Mouse (Mus musculus): Measurements from ENCODE around the gene Ralgps2. TPM values are rescaled to one million over a fixed set of nuclear protein-coding genes. Genes with fewer than 3 reads are reported as not detected.

Gene Ralgps2
- polyA plus RNA-seq, 1 experiment from 2014 or later: 44.2 TPM

- Histone ChIP-seq H3K27ac (replicated peaks) (no peak overlapping the region), H3K9me3 (no peaks in the 10 kb centered on the region), H3K36me3 (no peaks in the 10 kb centered on the region), H3K4me3 (peak overlapping the region; percentile 84), H3K4me1 (peaks cover 17% of the 10 kb centered on the region), H3K4me2 (peak overlapping the region; percentile 84), H3K27me3 (replicated peaks) (no peaks in the 10 kb centered on the region), H3K9ac (no peak overlapping the region)
- ATAC-seq (ENCODE audit: extremely low read depth, insufficient number of reproducible peaks, low FRiP score, low TSS enrichment): no peak
- 42% methylated on average over 7 of the region's 7 CpGs for WGBS
Measured at GRCm38 (mm10) chr1:156940584-156940983, 1.2 kb upstream of the Ralgps2 start.

- Histone ChIP-seq H3K4me1 (peaks cover 17% of the 10 kb centered on the region), H3K9me3 (no peaks in the 10 kb centered on the region), H3K36me3 (no peaks in the 10 kb centered on the region), H3K9ac (peak overlapping the region; percentile 97), H3K4me2 (peak overlapping the region; percentile 84), H3K27me3 (replicated peaks) (no peaks in the 10 kb centered on the region), H3K27ac (replicated peaks) (peak overlapping the region; percentile 87; the same call in 1 of the 2 replicates), H3K4me3 (peak overlapping the region; percentile 84)
- 4% methylated on average over 8 of the region's 8 CpGs for WGBS
- ATAC-seq (ENCODE audit: extremely low read depth, insufficient number of reproducible peaks, low FRiP score, low TSS enrichment): no peak
Measured at GRCm38 (mm10) chr1:156940142-156940522, 706 bp upstream of the Ralgps2 start.

GRCm38 (mm10) chr1:156938705-156939242 lies 652 bp downstream of the Ralgps2 start:
- Histone ChIP-seq H3K27ac (replicated peaks) (peak overlapping the region; percentile 87), H3K36me3 (no peaks in the 10 kb centered on the region), H3K9me3 (no peaks in the 10 kb centered on the region), H3K4me1 (peaks cover 17% of the 10 kb centered on the region), H3K9ac (peak overlapping the region; percentile 97), H3K4me3 (peak overlapping the region; percentile 84), H3K27me3 (replicated peaks) (no peaks in the 10 kb centered on the region), H3K4me2 (peak overlapping the region; percentile 84)
- under 1% methylated on average over 49 of the region's 51 CpGs for WGBS
- peak; percentile 77 for ATAC-seq (ENCODE audit: extremely low read depth, insufficient number of reproducible peaks, low FRiP score, low TSS enrichment)

- no peaks in the 10 kb centered on the region for H3K9me3 ChIP-seq
- no peaks in the 10 kb centered on the region for H3K27me3 ChIP-seq (replicated peaks)
- WGBS: 72% methylated on average over 7 of the region's 7 CpGs
- H3K4me2 ChIP-seq: peak overlapping the region; percentile 84; the same call in 1 of the 2 replicates
- H3K27ac ChIP-seq (replicated peaks): no peak overlapping the region
- H3K4me1 ChIP-seq: peaks cover 21% of the 10 kb centered on the region
- H3K4me3 ChIP-seq: no peak overlapping the region
- no peak overlapping the region for H3K9ac ChIP-seq
- ATAC-seq (ENCODE audit: extremely low read depth, insufficient number of reproducible peaks, low FRiP score, low TSS enrichment): no peak
- no peaks in the 10 kb centered on the region for H3K36me3 ChIP-seq
Measured at GRCm38 (mm10) chr1:156937436-156937835, 2.0 kb downstream of the Ralgps2 start.

GRCm38 (mm10) chr1:156933712-156934111 lies 5.7 kb downstream of the Ralgps2 start:
- no peaks in the 10 kb centered on the region for H3K27me3 ChIP-seq (replicated peaks)
- 94% methylated on average over 7 of the region's 7 CpGs for WGBS
- no peak overlapping the region for H3K9ac ChIP-seq
- peaks cover 34% of the 10 kb centered on the region for H3K4me1 ChIP-seq
- H3K4me3 ChIP-seq: no peak overlapping the region
- H3K36me3 ChIP-seq: no peaks in the 10 kb centered on the region
- H3K9me3 ChIP-seq: no peaks in the 10 kb centered on the region
- ATAC-seq (ENCODE audit: extremely low read depth, insufficient number of reproducible peaks, low FRiP score, low TSS enrichment): no peak
- no peak overlapping the region for H3K27ac ChIP-seq (replicated peaks)
- no peak overlapping the region for H3K4me2 ChIP-seq

GRCm38 (mm10) chr1:156932036-156932774 lies 7.2 kb downstream of the Ralgps2 start:
- no peak for ATAC-seq (ENCODE audit: extremely low read depth, insufficient number of reproducible peaks, low FRiP score, low TSS enrichment)
- 34% methylated on average over 3 of the region's 3 CpGs for WGBS

GRCm38 (mm10) chr1:156931106-156931870 lies 8.1 kb downstream of the Ralgps2 start:
- WGBS: 59% methylated on average over 10 of the region's 10 CpGs
- peaks cover 43% of the 10 kb centered on the region for H3K4me1 ChIP-seq

More at GRCm38 (mm10) chr1:156932036-156932774, 7.2 kb downstream of the Ralgps2 start:
- Histone ChIP-seq H3K27me3 (replicated peaks) (no peaks in the 10 kb centered on the region), H3K9ac (no peak overlapping the region), H3K4me1 (peaks cover 39% of the 10 kb centered on the region), H3K4me3 (no peak overlapping the region), H3K4me2 (no peak overlapping the region), H3K36me3 (no peaks in the 10 kb centered on the region), H3K9me3 (no peaks in the 10 kb centered on the region), H3K27ac (replicated peaks) (no peak overlapping the region)

GRCm38 (mm10) chr1:156930263-156930662 lies 9.2 kb downstream of the Ralgps2 start:
- Histone ChIP-seq H3K4me2 (no peak overlapping the region), H3K4me3 (no peak overlapping the region), H3K9ac (peak overlapping the region; percentile 37; the same call in 1 of the 2 replicates), H3K27me3 (replicated peaks) (no peaks in the 10 kb centered on the region), H3K36me3 (no peaks in the 10 kb centered on the region), H3K4me1 (peaks cover 48% of the 10 kb centered on the region), H3K27ac (replicated peaks) (no peak overlapping the region), H3K9me3 (no peaks in the 10 kb centered on the region)
- WGBS: 51% methylated on average over 5 of the region's 5 CpGs
- ATAC-seq (ENCODE audit: extremely low read depth, insufficient number of reproducible peaks, low FRiP score, low TSS enrichment): no peak; the same call in 1 of the 2 replicates

More at GRCm38 (mm10) chr1:156931106-156931870, 8.1 kb downstream of the Ralgps2 start:
- Histone ChIP-seq H3K27me3 (replicated peaks) (no peaks in the 10 kb centered on the region), H3K4me2 (no peak overlapping the region), H3K4me3 (no peak overlapping the region), H3K36me3 (no peaks in the 10 kb centered on the region), H3K9me3 (no peaks in the 10 kb centered on the region), H3K9ac (no peak overlapping the region), H3K27ac (replicated peaks) (no peak overlapping the region)
- no peak for ATAC-seq (ENCODE audit: extremely low read depth, insufficient number of reproducible peaks, low FRiP score, low TSS enrichment)

GRCm38 (mm10) chr1:156928255-156928654 lies 11.2 kb downstream of the Ralgps2 start:
- Histone ChIP-seq H3K4me3 (no peak overlapping the region), H3K9me3 (no peaks in the 10 kb centered on the region), H3K27ac (replicated peaks) (no peak overlapping the region), H3K9ac (no peak overlapping the region), H3K4me1 (peaks cover 60% of the 10 kb centered on the region), H3K27me3 (replicated peaks) (no peaks in the 10 kb centered on the region), H3K36me3 (no peaks in the 10 kb centered on the region), H3K4me2 (no peak overlapping the region)
- WGBS: 75% methylated on average over 4 of the region's 4 CpGs
- ATAC-seq (ENCODE audit: extremely low read depth, insufficient number of reproducible peaks, low FRiP score, low TSS enrichment): no peak

GRCm38 (mm10) chr1:156923511-156923910 lies 15.9 kb downstream of the Ralgps2 start:
- H3K4me3 ChIP-seq: no peak overlapping the region
- H3K4me2 ChIP-seq: no peak overlapping the region
- WGBS: 77% methylated on average over 1 of the region's 1 CpGs
- ATAC-seq (ENCODE audit: extremely low read depth, insufficient number of reproducible peaks, low FRiP score, low TSS enrichment): no peak
- H3K9me3 ChIP-seq: no peaks in the 10 kb centered on the region
- peaks cover 64% of the 10 kb centered on the region for H3K4me1 ChIP-seq
- H3K27me3 ChIP-seq (replicated peaks): no peaks in the 10 kb centered on the region
- H3K9ac ChIP-seq: no peak overlapping the region
- H3K27ac ChIP-seq (replicated peaks): no peak overlapping the region
- H3K36me3 ChIP-seq: no peaks in the 10 kb centered on the region

GRCm38 (mm10) chr1:156922921-156923320 lies 16.5 kb downstream of the Ralgps2 start:
- no peak overlapping the region for H3K9ac ChIP-seq
- peaks cover 60% of the 10 kb centered on the region for H3K4me1 ChIP-seq
- no peak overlapping the region for H3K27ac ChIP-seq (replicated peaks)
- WGBS: 74% methylated on average over 6 of the region's 6 CpGs
- no peak for ATAC-seq (ENCODE audit: extremely low read depth, insufficient number of reproducible peaks, low FRiP score, low TSS enrichment)
- H3K9me3 ChIP-seq: no peaks in the 10 kb centered on the region
- H3K27me3 ChIP-seq (replicated peaks): no peaks in the 10 kb centered on the region
- H3K36me3 ChIP-seq: no peaks in the 10 kb centered on the region
- no peak overlapping the region for H3K4me2 ChIP-seq
- H3K4me3 ChIP-seq: no peak overlapping the region

Data from heart, embryonic 13.5 days (tissue).